Mouse (Mus musculus) midbrain, embryonic 10.5 days (tissue): ENCODE data around the gene Hils1. TPM values are rescaled to one million over a fixed set of nuclear protein-coding genes. Genes with fewer than 3 reads are reported as not detected.
"Not testable (repeated sequence)": the region's sequence is repeated elsewhere in the genome, so short reads cannot be mapped to it uniquely, and the experiment has no call there.

ENCODE experiments used
- DNase-seq: peaks from one replicate; pipeline ENCODE4 v3.0.0-alpha.2; 2017; ENCODE audit warnings: low spot score
- H3K27ac ChIP-seq: fragments of 300-500 bp; sonication (generic); replicated peaks from 2 replicates; pipeline ENCODE4 v1.5.1; 2016; ENCODE audit warnings: mild to moderate bottlenecking
- H3K27me3 ChIP-seq: fragments of 300-500 bp; sonication (generic); 2 replicates; pipeline ENCODE4 v1.6.1; 2016; ENCODE audit warnings: low read depth, mild to moderate bottlenecking; ENCODE audit not compliant: poor library complexity, severe bottlenecking
- H3K36me3 ChIP-seq: fragments of 300-500 bp; sonication (generic); 2 replicates; pipeline ENCODE4 v1.6.1; 2016; ENCODE audit warnings: mild to moderate bottlenecking, moderate library complexity
- H3K4me1 ChIP-seq: fragments of 300-500 bp; sonication (generic); 2 replicates; pipeline ENCODE4 v1.6.1; 2016
- H3K4me3 ChIP-seq: fragments of 300-500 bp; sonication (generic); 2 replicates; pipeline ENCODE4 v1.5.1; 2016; ENCODE audit warnings: mild to moderate bottlenecking, moderate library complexity
- H3K9me3 ChIP-seq: fragments of 300-500 bp; sonication (generic); replicated peaks from 2 replicates; pipeline ENCODE4 v1.6.1; 2016; ENCODE audit warnings: mild to moderate bottlenecking
- WGBS: fragments of 180-500 bp; shearing (Covaris S2); methylation state at CpG from one replicate; pipeline ENCODE4 v1.1.7; 2016; 5-methylcytosine and 5-hydroxymethylcytosine counted together
- polyA plus RNA-seq: library from polyadenylated mRNA; unstranded; fragments of >200 nt; fragmentation: Nextera tagmentation; extraction: Ambion mirVana; gene quantifications from 2 replicates; pipeline ENCODE4 v1.2.1, GENCODE M21; 2016

The Hils1 gene
- polyA plus RNA-seq, 1 experiment from 2014 or later = not detected

- DNase-seq = no peak
- H3K27me3 ChIP-seq = no peaks in the 10 kb centered on the region
- H3K36me3 ChIP-seq = peaks cover 92% of the 10 kb centered on the region
- no peak overlapping the region for H3K4me3 ChIP-seq
- H3K9me3 ChIP-seq = no peaks in the 10 kb centered on the region
- H3K27ac ChIP-seq = peak overlapping the region; percentile 50; the same call in 1 of the 2 replicates
- H3K4me1 ChIP-seq = peaks cover 48% of the 10 kb centered on the region
- 88% methylated on average over 21 of the region's 21 CpGs for WGBS
Measured at GRCm38 (mm10) chr11:95001584-95002347, 34.4 kb downstream of the Hils1 start.

DNA sequence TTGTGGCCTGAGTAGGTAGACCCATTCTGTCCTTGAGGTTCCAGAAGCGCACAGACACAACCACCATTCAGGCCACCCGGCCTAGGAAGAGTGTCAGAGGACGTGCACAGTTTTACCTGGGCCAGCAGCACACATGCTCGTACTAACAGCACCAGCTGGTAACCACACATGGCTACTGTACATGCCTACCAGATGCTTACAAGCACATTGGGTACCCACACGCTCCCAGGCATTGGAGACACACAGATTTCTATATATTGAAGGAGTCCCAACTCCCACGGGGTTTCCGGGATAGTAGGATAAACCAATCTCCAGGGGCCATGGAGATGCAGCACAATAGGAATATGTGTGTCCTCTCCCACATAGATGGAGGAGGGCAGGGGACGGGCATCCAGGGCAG lies 35.3 kb downstream of the Hils1 start:
- peaks cover 82% of the 10 kb centered on the region for H3K36me3 ChIP-seq
- peaks cover 56% of the 10 kb centered on the region for H3K4me1 ChIP-seq
- no peak for DNase-seq
- H3K4me3 ChIP-seq = no peak overlapping the region
- WGBS = 92% methylated on average over 8 of the region's 8 CpGs
- no peaks in the 10 kb centered on the region for H3K9me3 ChIP-seq
- H3K27ac ChIP-seq = no peak overlapping the region
- H3K27me3 ChIP-seq = no peaks in the 10 kb centered on the region

DNA sequence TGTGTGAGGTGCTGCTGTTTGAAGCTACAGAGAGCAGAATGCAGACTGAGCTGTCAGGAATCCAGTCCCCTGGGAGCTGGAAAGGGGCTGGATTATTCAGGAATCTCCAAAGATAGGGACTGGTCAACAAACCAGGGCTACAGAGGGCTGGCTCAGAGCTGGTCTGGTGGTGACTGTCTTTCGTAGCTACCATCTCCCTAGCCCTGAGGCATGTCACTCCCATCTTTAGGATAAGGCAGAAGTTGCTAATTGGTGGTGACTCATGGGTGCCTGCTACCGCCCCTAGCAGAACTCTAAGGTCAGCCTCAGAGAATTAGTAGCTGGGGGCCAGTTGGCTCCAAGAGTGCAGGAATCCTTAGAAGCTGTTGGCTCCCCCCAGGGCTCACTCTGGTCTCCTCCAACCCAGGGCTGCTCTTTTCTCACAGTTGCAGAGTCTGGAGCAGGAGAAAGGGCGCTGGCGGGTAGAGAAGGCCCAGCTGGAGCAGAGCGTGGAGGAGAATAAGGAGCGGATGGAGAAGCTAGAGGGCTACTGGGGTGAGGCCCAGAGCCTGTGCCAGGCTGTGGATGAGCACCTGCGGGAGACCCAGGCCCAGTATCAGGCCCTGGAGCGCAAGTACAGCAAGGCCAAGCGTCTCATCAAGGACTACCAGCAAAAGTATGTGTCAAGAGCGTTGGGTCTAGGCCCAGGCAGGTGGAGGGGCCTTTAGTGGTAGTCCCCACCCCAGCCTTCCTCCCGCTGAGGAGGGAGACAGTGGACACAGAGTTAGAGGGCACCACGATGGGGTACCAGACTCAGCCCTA lies 36.9 kb downstream of the Hils1 start:
- DNase-seq = no peak
- 0 out of 2 replicates have a peak overlapping the region, but pooled peaks have one; percentile 13 for H3K27ac ChIP-seq
- no peaks in the 10 kb centered on the region for H3K27me3 ChIP-seq
- H3K9me3 ChIP-seq = no peaks in the 10 kb centered on the region
- H3K4me3 ChIP-seq = peak overlapping the region; percentile 4; the same call in 1 of the 2 replicates
- peaks cover 64% of the 10 kb centered on the region for H3K4me1 ChIP-seq
- peaks cover 66% of the 10 kb centered on the region for H3K36me3 ChIP-seq
- 84% methylated on average over 12 of the region's 12 CpGs for WGBS

- H3K27me3 ChIP-seq = no peaks in the 10 kb centered on the region
- DNase-seq = no peak
- 0 out of 2 replicates have a peak overlapping the region, but pooled peaks have one; percentile 13 for H3K27ac ChIP-seq
- peaks cover 61% of the 10 kb centered on the region for H3K36me3 ChIP-seq
- 68% methylated on average over 6 of the region's 6 CpGs for WGBS
- H3K4me1 ChIP-seq = peaks cover 63% of the 10 kb centered on the region
- no peak overlapping the region for H3K4me3 ChIP-seq
- H3K9me3 ChIP-seq = no peaks in the 10 kb centered on the region
Measured at GRCm38 (mm10) chr11:95004937-95005198, 37.5 kb downstream of the Hils1 start.

GRCm38 (mm10) chr11:95006038-95006437 lies 38.6 kb downstream of the Hils1 start:
- H3K27ac ChIP-seq = peak overlapping the region; percentile 86
- peaks cover 61% of the 10 kb centered on the region for H3K4me1 ChIP-seq
- peaks cover 49% of the 10 kb centered on the region for H3K36me3 ChIP-seq
- no peaks in the 10 kb centered on the region for H3K27me3 ChIP-seq
- peak overlapping the region; percentile 61 for H3K4me3 ChIP-seq
- no peak for DNase-seq
- H3K9me3 ChIP-seq = no peaks in the 10 kb centered on the region
- WGBS = 22% methylated on average over 4 of the region's 4 CpGs

DNA sequence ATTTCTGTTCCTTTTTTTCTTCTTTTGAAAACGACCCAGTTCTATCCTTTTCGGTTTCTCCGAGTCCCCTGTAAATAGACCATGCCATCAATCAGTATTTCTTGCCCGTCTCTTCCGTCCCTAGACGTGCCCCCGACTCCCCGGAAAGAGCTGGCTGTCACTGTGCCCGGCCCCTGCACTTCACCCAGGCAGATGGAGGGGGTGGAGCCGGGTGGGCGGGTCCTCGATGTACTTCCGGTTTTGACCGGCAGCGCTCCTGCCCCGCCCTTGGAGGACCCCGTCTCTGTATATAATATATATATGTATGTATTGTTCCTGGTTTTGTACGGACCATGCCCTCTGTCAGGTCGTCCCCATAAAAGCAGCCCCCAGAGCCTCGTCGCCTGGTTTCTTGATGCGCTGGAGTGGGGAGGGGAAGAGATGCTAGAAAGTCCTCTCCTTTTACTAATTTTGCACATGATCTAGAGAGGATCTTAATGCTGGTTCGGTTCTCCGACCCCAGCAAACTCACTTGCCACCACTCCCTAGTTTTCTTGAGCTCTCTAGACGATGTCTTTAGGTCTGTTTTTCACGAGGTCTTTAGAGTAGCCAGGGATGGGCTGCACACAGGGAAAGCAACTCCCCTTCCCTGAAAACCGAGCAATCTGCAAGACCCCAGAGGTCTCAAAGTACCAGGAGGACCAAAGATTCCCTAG lies 39.3 kb downstream of the Hils1 start:
- peak; percentile 84 for DNase-seq
- H3K36me3 ChIP-seq = peaks cover 44% of the 10 kb centered on the region
- H3K27ac ChIP-seq = peak overlapping the region; percentile 86
- WGBS = 2% methylated on average over 27 of the region's 27 CpGs
- no peaks in the 10 kb centered on the region for H3K27me3 ChIP-seq
- H3K4me3 ChIP-seq = peak overlapping the region; percentile 61
- no peaks in the 10 kb centered on the region for H3K9me3 ChIP-seq
- peaks cover 66% of the 10 kb centered on the region for H3K4me1 ChIP-seq

GRCm38 (mm10) chr11:95007418-95007817 lies 40.0 kb downstream of the Hils1 start:
- peak overlapping the region; percentile 86 for H3K27ac ChIP-seq
- peaks cover 73% of the 10 kb centered on the region for H3K4me1 ChIP-seq
- no peak for DNase-seq
- peaks cover 36% of the 10 kb centered on the region for H3K36me3 ChIP-seq
- H3K4me3 ChIP-seq = peak overlapping the region; percentile 61
- H3K9me3 ChIP-seq = no peaks in the 10 kb centered on the region
- WGBS = 81% methylated on average over 3 of the region's 3 CpGs
- no peaks in the 10 kb centered on the region for H3K27me3 ChIP-seq

DNA sequence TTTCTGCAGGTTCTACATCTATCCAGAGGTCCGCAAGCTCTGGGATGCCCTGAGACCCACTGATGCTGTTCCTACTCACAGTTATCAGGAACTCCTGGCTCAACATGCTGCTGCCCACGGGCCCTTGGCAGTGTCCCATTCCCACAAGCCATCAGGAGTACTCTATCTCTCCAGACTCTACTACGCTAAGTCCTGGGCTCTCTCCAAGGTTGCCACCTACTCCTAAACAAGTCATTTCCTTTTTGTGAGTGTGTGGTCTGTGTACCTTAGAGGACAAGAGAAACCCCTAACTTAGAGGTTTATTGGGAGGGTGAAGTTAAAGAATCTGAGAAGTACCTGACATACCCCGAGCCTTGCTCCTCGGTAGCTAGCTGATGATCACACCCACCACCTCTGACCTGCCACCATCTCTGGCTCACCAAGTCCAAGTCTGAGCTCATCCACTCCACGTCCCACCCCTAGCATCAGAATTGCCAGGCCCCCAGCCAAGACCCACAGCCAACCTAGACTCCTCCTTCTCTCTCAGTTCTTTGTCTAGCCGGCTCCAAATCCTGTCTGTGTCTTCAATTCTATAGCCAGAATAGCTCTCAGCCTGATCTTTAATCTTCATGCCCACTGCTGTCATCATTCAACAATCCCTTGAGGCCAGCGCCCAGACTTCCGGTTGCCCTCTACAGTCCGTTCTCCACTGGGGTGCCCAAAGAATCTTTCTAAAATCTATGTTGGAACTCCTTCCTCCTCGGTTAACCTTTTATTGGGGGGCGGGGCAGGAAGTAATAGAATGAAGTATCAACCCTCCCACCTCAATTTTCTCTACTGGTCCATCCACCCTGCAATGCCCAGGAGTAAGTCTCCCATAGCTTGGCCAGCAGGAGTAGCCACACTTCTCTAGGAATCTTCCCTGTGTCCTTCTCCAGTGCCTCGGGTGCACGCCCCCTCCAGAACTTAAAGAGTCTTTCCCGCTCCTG lies 41.6 kb downstream of the Hils1 start:
- Histone ChIP-seq H3K27me3 (no peaks in the 10 kb centered on the region), H3K9me3 (no peaks in the 10 kb centered on the region), H3K27ac (peak overlapping the region; percentile 97), H3K4me1 (peaks cover 80% of the 10 kb centered on the region), H3K4me3 (peak overlapping the region; percentile 93), H3K36me3 (peaks cover 34% of the 10 kb centered on the region)
- WGBS = 41% methylated on average over 15 of the region's 15 CpGs
- no peak for DNase-seq

DNA sequence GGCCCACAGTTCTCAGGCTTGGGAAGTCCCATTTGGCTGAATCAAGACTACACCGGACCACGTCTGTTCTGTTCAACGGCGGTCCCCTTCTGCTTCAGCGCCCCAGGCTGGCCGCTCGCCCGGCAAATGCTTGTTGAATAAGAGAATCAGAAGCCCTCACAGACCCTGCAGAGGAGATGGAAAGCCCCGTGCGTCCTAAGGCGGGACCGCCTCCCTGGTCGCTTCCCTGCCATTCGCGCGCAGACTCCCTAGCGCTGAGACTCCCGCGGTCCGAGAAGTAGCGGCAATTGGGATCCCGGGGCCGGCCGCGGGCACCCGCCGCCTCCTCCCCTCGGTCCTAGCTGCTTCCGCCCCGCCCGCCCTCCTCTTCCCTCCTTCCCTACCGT lies 42.2 kb downstream of the Hils1 start, which contains the start of gene Samd14:
Samd14 (plus strand) TSS at position 251 of the 386 bp plus-strand sequence.
- peak; percentile 85 for DNase-seq
- WGBS = under 1% methylated on average over 32 of the region's 32 CpGs

DNA sequence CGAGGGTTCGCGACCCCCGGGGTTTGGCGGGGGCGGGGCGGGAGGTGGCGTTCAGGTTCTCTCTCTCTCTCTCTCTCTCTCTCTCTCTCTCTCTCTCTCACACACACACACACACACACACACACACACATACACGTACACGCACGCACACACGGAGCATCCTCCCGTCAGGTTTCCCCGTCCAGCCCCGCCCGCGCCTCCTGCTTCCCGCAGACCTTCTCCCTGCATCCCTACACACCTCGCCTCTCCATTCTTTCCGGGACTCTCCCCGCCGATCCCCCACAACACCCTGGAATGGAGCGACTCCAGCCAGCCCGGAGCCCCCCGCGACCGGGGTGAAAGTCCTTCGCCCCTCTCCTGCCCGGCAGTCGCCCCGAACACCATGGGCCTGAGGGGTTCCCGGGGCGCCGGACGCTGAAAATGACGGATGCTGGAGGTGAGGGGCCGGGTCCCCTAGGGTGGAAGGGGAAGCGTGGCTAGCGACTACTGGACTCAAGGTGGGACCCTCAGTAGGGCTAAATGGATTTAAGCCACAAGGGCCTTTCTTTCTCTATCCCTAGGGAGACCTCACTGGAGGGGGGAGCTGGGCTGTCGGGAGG lies 42.8 kb downstream of the Hils1 start:
- Histone ChIP-seq H3K4me3 (peak overlapping the region; percentile 93), H3K36me3 (peaks cover 34% of the 10 kb centered on the region), H3K27me3 (no peaks in the 10 kb centered on the region), H3K27ac (peak overlapping the region; percentile 97), H3K9me3 (no peaks in the 10 kb centered on the region), H3K4me1 (peaks cover 74% of the 10 kb centered on the region)
- under 1% methylated on average over 33 of the region's 40 CpGs for WGBS
- DNase-seq = peak; percentile 63

More for the DNA sequence above, 42.2 kb downstream of the Hils1 start, which contains the start of gene Samd14:
- Histone ChIP-seq H3K9me3 (no peaks in the 10 kb centered on the region), H3K27ac (peak within 1 kb of the TSS; percentile 97), H3K4me1 (peaks cover 76% of the 10 kb centered on the region), H3K4me3 (peak within 1 kb of the TSS; percentile 93), H3K27me3 (no peaks in the 10 kb centered on the region), H3K36me3 (peaks cover 34% of the 10 kb centered on the region)

- H3K36me3 ChIP-seq = peaks cover 34% of the 10 kb centered on the region
- peak overlapping the region; percentile 93 for H3K4me3 ChIP-seq
- H3K27me3 ChIP-seq, DNase-seq, H3K9me3 ChIP-seq: not testable (repeated sequence)
- WGBS = 20% methylated on average over 4 of the region's 4 CpGs
- H3K4me1 ChIP-seq = peaks cover 74% of the 10 kb centered on the region
- peak overlapping the region; percentile 97 for H3K27ac ChIP-seq
Measured at GRCm38 (mm10) chr11:95010841-95011403, 43.5 kb downstream of the Hils1 start.
